12 mouse cellular contexts compared by ENCODE assay signal in genomic region chr2:18030581-18030980, GRCm38 (mm10). TPM values are rescaled to one million over a fixed set of nuclear protein-coding genes. Genes with fewer than 3 reads are reported as not detected.
DNase-seq lines count a peak whose midpoint lies in the region; ATAC-seq and TF ChIP-seq lines count a peak whose summit lies in the region.
"Had no signal": no experiment of that assay in that cellular context is flagged by ENCODE, and none has a peak within 500 bp of the region (broad histone marks: within the 10 kb centered on the region; RNA-seq: fewer than 3 reads in every experiment).

No protein-coding gene starts in this region.

- no peak for TF ChIP-seq CTCF in heart, postnatal 0 days (IDR thresholded peaks at IDR 0.05; ENCODE audit: low read depth)

- TF ChIP-seq EP300 in heart, postnatal 0 days (IDR thresholded peaks at IDR 0.05; ENCODE audit: low read depth): no peak

- ATAC-seq in kidney, embryonic 16.5 days (ENCODE audit: low FRiP score, low TSS enrichment): no peak
- ATAC-seq in embryonic facial prominence, embryonic 11.5 days (replicated peaks; ENCODE audit: insufficient number of reproducible peaks, low FRiP score, low TSS enrichment, low read depth): no peak
- ATAC-seq in heart, postnatal 0 days (ENCODE audit: insufficient read depth, low read depth): no peak
- ATAC-seq in midbrain, embryonic 14.5 days (ENCODE audit: low FRiP score, low TSS enrichment): no peak
- no peak for ATAC-seq in megakaryocyte, adult 5-6 weeks (ENCODE audit: poor library complexity, severe bottlenecking)

- peaks cover 50% of the 10 kb centered on the region for H3K4me1 ChIP-seq in kidney, embryonic 16.5 days (ENCODE audit: insufficient read depth, low read length)
- H3K4me1 ChIP-seq in embryonic facial prominence, embryonic 11.5 days (ENCODE audit: control insufficient read depth, insufficient read depth, low read length): peaks cover 8% of the 10 kb centered on the region
- H3K4me1 ChIP-seq in heart, postnatal 0 days (ENCODE audit: control insufficient read depth, insufficient read depth): peaks cover 5% of the 10 kb centered on the region; the same call in 1 of the 2 replicates
- peaks cover 58% of the 10 kb centered on the region for H3K4me1 ChIP-seq in midbrain, embryonic 14.5 days (ENCODE audit: control insufficient read depth, insufficient read depth, low read length)

- no peak overlapping the region for H3K9ac ChIP-seq in kidney, embryonic 16.5 days (replicated peaks; ENCODE audit: low read length)
- no peak overlapping the region for H3K9ac ChIP-seq in embryonic facial prominence, embryonic 11.5 days (replicated peaks; ENCODE audit: low read length)
- no peak overlapping the region for H3K9ac ChIP-seq in heart, postnatal 0 days (replicated peaks; ENCODE audit: low read depth, low read length)
- H3K9ac ChIP-seq in midbrain, embryonic 14.5 days (replicated peaks; ENCODE audit: low read length): 0 out of 2 replicates have a peak overlapping the region, but pooled peaks have one; percentile 73

- no peak overlapping the region for H3K27ac ChIP-seq in kidney, embryonic 16.5 days (ENCODE audit: low read length)
- no peak overlapping the region; the same call in 1 of the 2 replicates for H3K27ac ChIP-seq in embryonic facial prominence, embryonic 11.5 days (replicated peaks; ENCODE audit: low read depth, low read length)
- H3K27ac ChIP-seq in heart, postnatal 0 days (ENCODE audit: low read depth): no peak overlapping the region
- no peak overlapping the region for H3K27ac ChIP-seq in midbrain, embryonic 14.5 days (replicated peaks; ENCODE audit: low read depth, low read length)

- no peak for DNase-seq in kidney, adult 8-10 months
- DNase-seq in embryonic facial prominence, embryonic 11.5 days (ENCODE audit: low spot score): peak; percentile 69
- DNase-seq in heart, postnatal 0 days (ENCODE audit: low spot score): peak; percentile 15
- peak; percentile 79 for DNase-seq in midbrain, embryonic 14.5 days
- no peak for DNase-seq in gastrocnemius, postnatal 14 days
- DNase-seq: adrenal gland, adult 8-10 months; gastrocnemius, postnatal 36 days; thymus, postnatal 36 days had no signal

- peak overlapping the region; percentile 73 for H3K4me2 ChIP-seq in kidney, embryonic 16.5 days (replicated peaks; ENCODE audit: low read depth, low read length)
- peak overlapping the region; percentile 91 for H3K4me2 ChIP-seq in embryonic facial prominence, embryonic 11.5 days (ENCODE audit: low read depth, low read length)
- H3K4me2 ChIP-seq in heart, postnatal 0 days (ENCODE audit: low read depth, low read length): peak overlapping the region; percentile 78
- H3K4me2 ChIP-seq in midbrain, embryonic 14.5 days (ENCODE audit: low read length): peak overlapping the region; percentile 78

- H3K4me3 ChIP-seq in kidney, embryonic 16.5 days (ENCODE audit: low read length): no peak overlapping the region
- H3K4me3 ChIP-seq in embryonic facial prominence, embryonic 11.5 days (ENCODE audit: low read depth, low read length): peak overlapping the region; percentile 39; the same call in 1 of the 2 replicates
- peak overlapping the region; percentile 46; the same call in 1 of the 2 replicates for H3K4me3 ChIP-seq in heart, postnatal 0 days (ENCODE audit: low read depth, low read length)
- no peak overlapping the region; the same call in 1 of the 2 replicates for H3K4me3 ChIP-seq in midbrain, embryonic 14.5 days (replicated peaks; ENCODE audit: low read depth, low read length)

- no peaks in the 10 kb centered on the region for H3K27me3 ChIP-seq in kidney, embryonic 16.5 days (ENCODE audit: insufficient read depth, low read length)
- H3K27me3 ChIP-seq in embryonic facial prominence, embryonic 11.5 days (ENCODE audit: control insufficient read depth, insufficient read depth, low read length): no peaks in the 10 kb centered on the region
- no peaks in the 10 kb centered on the region for H3K27me3 ChIP-seq in heart, postnatal 0 days (ENCODE audit: control insufficient read depth, insufficient read depth, low read length)
- H3K27me3 ChIP-seq in midbrain, embryonic 14.5 days (ENCODE audit: control insufficient read depth, insufficient read depth, low read length): no peaks in the 10 kb centered on the region

- 54% methylated on average over 8 of the region's 8 CpGs for WGBS in kidney, embryonic 16.5 days
- WGBS in embryonic facial prominence, embryonic 11.5 days: 13% methylated on average over 8 of the region's 8 CpGs
- WGBS in heart, postnatal 0 days: 72% methylated on average over 8 of the region's 8 CpGs
- WGBS in midbrain, embryonic 14.5 days: 12% methylated on average over 8 of the region's 8 CpGs

- no peaks in the 10 kb centered on the region for H3K36me3 ChIP-seq in kidney, embryonic 16.5 days (ENCODE audit: insufficient read depth, low read length)
- H3K36me3 ChIP-seq in embryonic facial prominence, embryonic 11.5 days (replicated peaks; ENCODE audit: control insufficient read depth, insufficient read depth, low read depth, low read length): no peaks in the 10 kb centered on the region
- no peaks in the 10 kb centered on the region for H3K36me3 ChIP-seq in heart, postnatal 0 days (replicated peaks; ENCODE audit: control insufficient read depth, insufficient read depth, low read length)
- no peaks in the 10 kb centered on the region for H3K36me3 ChIP-seq in midbrain, embryonic 14.5 days (ENCODE audit: control insufficient read depth, insufficient read depth, low read length)

- no peaks in the 10 kb centered on the region for H3K9me3 ChIP-seq in kidney, embryonic 16.5 days (ENCODE audit: low read length)
- no peaks in the 10 kb centered on the region for H3K9me3 ChIP-seq in embryonic facial prominence, embryonic 11.5 days (replicated peaks; ENCODE audit: control insufficient read depth, low read length)
- H3K9me3 ChIP-seq in heart, postnatal 0 days (replicated peaks; ENCODE audit: control insufficient read depth, low read length): no peaks in the 10 kb centered on the region
- no peaks in the 10 kb centered on the region for H3K9me3 ChIP-seq in midbrain, embryonic 14.5 days (ENCODE audit: control insufficient read depth, low read length)

- intact Hi-C loops in gastrocnemius, postnatal 14 days (cut with DNase I; ENCODE audit: low total_unique reads): no loop called here

RNA-seq across cellular contexts. Expression of gene A930004D18Rik, which starts 7.0 kb away (rescaled TPM):
- polyA plus RNA-seq in kidney, embryonic 16.5 days (2015; fragmentation: Nextera tagmentation; extraction: Ambion mirVana): 14.1 and 16.2 TPM in 2 replicates
- polyA plus RNA-seq in embryonic facial prominence, embryonic 11.5 days (2014; fragmentation: Nextera tagmentation; extraction: Ambion mirVana): 6.6 and 9.2 TPM in 2 replicates
- 3.5 and 7.8 TPM in 2 replicates for total RNA-seq in heart, postnatal 0 days (2014; rRNA removed; ENCODE audit: low replicate concordance)
- polyA plus RNA-seq in heart, postnatal 0 days (2015; fragmentation: Nextera tagmentation; extraction: Ambion mirVana): 6.9 and 8.4 TPM in 2 replicates
- polyA plus RNA-seq in midbrain, embryonic 14.5 days (2014; fragmentation: Nextera tagmentation; extraction: Ambion mirVana): 7.9 and 9.2 TPM in 2 replicates
- 1 to 10 TPM in 1 of 2 experiments, under 1 TPM in 1; 0.89 to 1.1 TPM for total RNA-seq in gastrocnemius, postnatal 14 days (2021)
- not detected in 2 replicates for total RNA-seq in megakaryocyte, adult 5-6 weeks (2015)
- total RNA-seq in megakaryocyte, adult 5-6 weeks (2017): 0.22 and 0.24 TPM in 2 replicates

RNA-seq across cellular contexts. Expression of gene Skida1, which starts 18.3 kb away (rescaled TPM):
- polyA plus RNA-seq in kidney, embryonic 16.5 days (2015; fragmentation: Nextera tagmentation; extraction: Ambion mirVana): 8.8 and 9.2 TPM in 2 replicates
- polyA plus RNA-seq in embryonic facial prominence, embryonic 11.5 days (2014; fragmentation: Nextera tagmentation; extraction: Ambion mirVana): 15.5 and 16.9 TPM in 2 replicates
- total RNA-seq in heart, postnatal 0 days (2014; rRNA removed; ENCODE audit: low replicate concordance): 4.4 and 7.1 TPM in 2 replicates
- polyA plus RNA-seq in heart, postnatal 0 days (2015; fragmentation: Nextera tagmentation; extraction: Ambion mirVana): 2.2 and 2.4 TPM in 2 replicates
- 9.1 and 9.4 TPM in 2 replicates for polyA plus RNA-seq in midbrain, embryonic 14.5 days (2014; fragmentation: Nextera tagmentation; extraction: Ambion mirVana)
- 1 to 10 TPM in 1 of 2 experiments, under 1 TPM in 1; 1.00 to 1.0 TPM for total RNA-seq in gastrocnemius, postnatal 14 days (2021)
- 0.09 TPM in 1 of 2 replicates, not detected in the other for total RNA-seq in megakaryocyte, adult 5-6 weeks (2015)
- not detected in 2 replicates for total RNA-seq in megakaryocyte, adult 5-6 weeks (2017)

RNA-seq across cellular contexts. Expression of gene Mllt10, which starts 24.5 kb away (rescaled TPM):
- 63.4 and 73.6 TPM in 2 replicates for polyA plus RNA-seq in kidney, embryonic 16.5 days (2015; fragmentation: Nextera tagmentation; extraction: Ambion mirVana)
- polyA plus RNA-seq in embryonic facial prominence, embryonic 11.5 days (2014; fragmentation: Nextera tagmentation; extraction: Ambion mirVana): 40.8 and 44.3 TPM in 2 replicates
- 14.8 and 25.6 TPM in 2 replicates for total RNA-seq in heart, postnatal 0 days (2014; rRNA removed; ENCODE audit: low replicate concordance)
- polyA plus RNA-seq in heart, postnatal 0 days (2015; fragmentation: Nextera tagmentation; extraction: Ambion mirVana): 22.1 and 24.8 TPM in 2 replicates
- polyA plus RNA-seq in midbrain, embryonic 14.5 days (2014; fragmentation: Nextera tagmentation; extraction: Ambion mirVana): 33.5 and 40.1 TPM in 2 replicates
- 10 to 100 TPM; 19.0 to 20.5 TPM for total RNA-seq in gastrocnemius, postnatal 14 days (2021)
- total RNA-seq in megakaryocyte, adult 5-6 weeks (2015): 41.5 and 50.7 TPM in 2 replicates
- total RNA-seq in megakaryocyte, adult 5-6 weeks (2017): 47.3 and 52.8 TPM in 2 replicates

RNA-seq across cellular contexts. Expression of gene H2al2a, which starts 33.8 kb away (rescaled TPM):
- not detected in 2 replicates for polyA plus RNA-seq in kidney, embryonic 16.5 days (2015; fragmentation: Nextera tagmentation; extraction: Ambion mirVana)
- polyA plus RNA-seq in embryonic facial prominence, embryonic 11.5 days (2014; fragmentation: Nextera tagmentation; extraction: Ambion mirVana): not detected in 2 replicates
- not detected in 2 replicates for total RNA-seq in heart, postnatal 0 days (2014; rRNA removed; ENCODE audit: low replicate concordance)
- not detected in 2 replicates for polyA plus RNA-seq in heart, postnatal 0 days (2015; fragmentation: Nextera tagmentation; extraction: Ambion mirVana)
- polyA plus RNA-seq in midbrain, embryonic 14.5 days (2014; fragmentation: Nextera tagmentation; extraction: Ambion mirVana): not detected in 2 replicates
- total RNA-seq in gastrocnemius, postnatal 14 days (2021): not detected
- total RNA-seq in megakaryocyte, adult 5-6 weeks (2015): not detected in 2 replicates
- total RNA-seq in megakaryocyte, adult 5-6 weeks (2017): not detected in 2 replicates
- total RNA-seq: adrenal gland, adult 8-10 months; ES-E14; gastrocnemius, postnatal 36 days; left cerebral cortex, postnatal 36 days had no signal

Comparison
In these comparisons a context has a peak if more than half of its experiments do, and no peak if none do; other contexts are left out.
1. H3K4me3 ChIP-seq: peak in embryonic facial prominence, embryonic 11.5 days (single experiment) and heart, postnatal 0 days (single experiment); none in kidney, embryonic 16.5 days (single experiment) and midbrain, embryonic 14.5 days (single experiment).
2. DNase-seq: peak in embryonic facial prominence, embryonic 11.5 days (single experiment), heart, postnatal 0 days (single experiment) and midbrain, embryonic 14.5 days (single experiment); none in kidney, adult 8-10 months (0 of 2) and gastrocnemius, postnatal 14 days (single experiment).
3. Peak in every context shown above with its lines, with median percentiles within 50 percentile points of each other: H3K4me2 ChIP-seq.